Mouse (Mus musculus) lung, embryonic 15.5 days (tissue): ENCODE data around the gene Mettl26. TPM values are rescaled to one million over a fixed set of nuclear protein-coding genes. Genes with fewer than 3 reads are reported as not detected.

Experiments
- ATAC-seq: fragments of 200-750 bp; cut with Nextera tagmentation; 2 replicates; pipeline ENCODE4 v1.8.0; 2017; ENCODE audit warnings: moderate number of reproducible peaks, borderline replicate concordance; ENCODE audit not compliant: low FRiP score, low TSS enrichment; ENCODE audit errors: extremely low read depth
- H3K27ac ChIP-seq: fragments of 300-500 bp; sonication (generic); 2 replicates; pipeline ENCODE4 v1.5.1; 2015; ENCODE audit warnings: moderate library complexity, mild to moderate bottlenecking, inconsistent platforms
- H3K27me3 ChIP-seq: fragments of 300-500 bp; sonication (generic); 2 replicates; pipeline ENCODE4 v1.6.1; 2015; ENCODE audit warnings: inconsistent platforms
- H3K36me3 ChIP-seq: fragments of 300-500 bp; sonication (generic); 2 replicates; pipeline ENCODE4 v1.6.1; 2015; ENCODE audit warnings: inconsistent platforms
- H3K4me1 ChIP-seq: fragments of 300-500 bp; sonication (generic); 2 replicates; pipeline ENCODE4 v1.6.1; 2015; ENCODE audit warnings: inconsistent platforms
- H3K4me2 ChIP-seq: fragments of 300-500 bp; sonication (generic); 2 replicates; pipeline ENCODE4 v1.6.1; 2015; ENCODE audit warnings: inconsistent platforms, mild to moderate bottlenecking, moderate library complexity
- H3K4me3 ChIP-seq: fragments of 300-500 bp; sonication (generic); 2 replicates; pipeline ENCODE4 v1.5.1; 2015; ENCODE audit warnings: mild to moderate bottlenecking, inconsistent platforms
- H3K9ac ChIP-seq: fragments of 300-500 bp; sonication (generic); 2 replicates; pipeline ENCODE4 v1.6.1; 2015; ENCODE audit warnings: inconsistent platforms
- H3K9me3 ChIP-seq: fragments of 300-500 bp; sonication (generic); 2 replicates; pipeline ENCODE4 v1.6.1; 2016; ENCODE audit warnings: inconsistent platforms
- WGBS: fragments of 180-500 bp; shearing (Covaris S2); methylation state at CpG from one replicate; pipeline ENCODE4 v1.1.7; 2015; 5-methylcytosine and 5-hydroxymethylcytosine counted together
- polyA plus RNA-seq: library from polyadenylated mRNA; unstranded; fragments of >200 nt; fragmentation: Nextera tagmentation; extraction: Ambion mirVana; gene quantifications from 2 replicates; pipeline ENCODE4 v1.2.1, GENCODE M21; 2015

The Mettl26 gene
- polyA plus RNA-seq, 1 experiment from 2014 or later = 53.5 TPM

GRCm38 (mm10) chr17:25838904-25839303, 36.0 kb upstream of the Mettl26 start:
- 77% methylated on average over 4 of the region's 4 CpGs for WGBS
- H3K4me1 ChIP-seq = peaks cover 46% of the 10 kb centered on the region
- peaks cover 40% of the 10 kb centered on the region for H3K36me3 ChIP-seq

GRCm38 (mm10) chr17:25839455-25840235, 35.2 kb upstream of the Mettl26 start:
- Histone ChIP-seq H3K27ac (no peak overlapping the region), H3K4me3 (no peak overlapping the region), H3K9ac (no peak overlapping the region), H3K4me2 (no peak overlapping the region), H3K4me1 (peaks cover 40% of the 10 kb centered on the region), H3K9me3 (no peaks in the 10 kb centered on the region), H3K36me3 (peaks cover 40% of the 10 kb centered on the region), H3K27me3 (no peaks in the 10 kb centered on the region)
- WGBS = 81% methylated on average over 14 of the region's 14 CpGs
- ATAC-seq = no peak

More at GRCm38 (mm10) chr17:25838904-25839303, 36.0 kb upstream of the Mettl26 start:
- H3K4me3 ChIP-seq = no peak overlapping the region
- H3K27me3 ChIP-seq = no peaks in the 10 kb centered on the region
- H3K9ac ChIP-seq = no peak overlapping the region
- no peaks in the 10 kb centered on the region for H3K9me3 ChIP-seq
- no peak for ATAC-seq
- H3K27ac ChIP-seq = no peak overlapping the region
- no peak overlapping the region for H3K4me2 ChIP-seq

- no peak for ATAC-seq
- Histone ChIP-seq H3K9ac (no peak overlapping the region), H3K4me1 (peaks cover 34% of the 10 kb centered on the region), H3K9me3 (no peaks in the 10 kb centered on the region), H3K27me3 (no peaks in the 10 kb centered on the region), H3K36me3 (peaks cover 40% of the 10 kb centered on the region), H3K4me2 (no peak overlapping the region), H3K4me3 (no peak overlapping the region), H3K27ac (no peak overlapping the region)
- WGBS = 96% methylated on average over 6 of the region's 6 CpGs
These were observed 34.4 kb upstream of the Mettl26 start for GRCm38 (mm10) chr17:25840519-25840918.

GRCm38 (mm10) chr17:25841117-25841880, 33.6 kb upstream of the Mettl26 start, which contains the start of gene Gm20683:
TSS of gene Gm20683 (minus strand) at chr17:25841763.
- no peak within 1 kb of the TSS for H3K4me3 ChIP-seq
- H3K9ac ChIP-seq = no peak within 1 kb of the TSS
- peaks cover 40% of the 10 kb centered on the region for H3K36me3 ChIP-seq
- no peaks in the 10 kb centered on the region for H3K27me3 ChIP-seq
- WGBS = 90% methylated on average over 22 of the region's 22 CpGs
- H3K9me3 ChIP-seq = no peaks in the 10 kb centered on the region
- H3K4me2 ChIP-seq = no peak within 1 kb of the TSS
- ATAC-seq = no peak
- no peak within 1 kb of the TSS for H3K27ac ChIP-seq
- H3K4me1 ChIP-seq = peaks cover 27% of the 10 kb centered on the region

GRCm38 (mm10) chr17:25842509-25842908, 32.4 kb upstream of the Mettl26 start:
- Histone ChIP-seq H3K9me3 (no peaks in the 10 kb centered on the region), H3K36me3 (peaks cover 48% of the 10 kb centered on the region), H3K4me1 (peaks cover 15% of the 10 kb centered on the region), H3K27me3 (no peaks in the 10 kb centered on the region), H3K9ac (no peak overlapping the region), H3K27ac (no peak overlapping the region), H3K4me2 (no peak overlapping the region), H3K4me3 (no peak overlapping the region)
- ATAC-seq = no peak
- 75% methylated on average over 3 of the region's 3 CpGs for WGBS

- H3K4me3 ChIP-seq = peak overlapping the region; percentile 77
- H3K27me3 ChIP-seq = no peaks in the 10 kb centered on the region
- WGBS = 94% methylated on average over 4 of the region's 4 CpGs
- H3K4me1 ChIP-seq = peaks cover 15% of the 10 kb centered on the region
- peaks cover 48% of the 10 kb centered on the region for H3K36me3 ChIP-seq
- no peak overlapping the region for H3K9ac ChIP-seq
- H3K9me3 ChIP-seq = no peaks in the 10 kb centered on the region
- no peak overlapping the region for H3K27ac ChIP-seq
- peak overlapping the region; percentile 82 for H3K4me2 ChIP-seq
- no peak for ATAC-seq
These were observed 31.8 kb upstream of the Mettl26 start for GRCm38 (mm10) chr17:25843122-25843521.

GRCm38 (mm10) chr17:25843636-25844395, 31.1 kb upstream of the Mettl26 start:
- ATAC-seq = no peak; the same call in 1 of the 2 replicates

GRCm38 (mm10) chr17:25844396-25844901, 30.4 kb upstream of the Mettl26 start, which contains the start of gene Rhot2:
TSS of gene Rhot2 (minus strand) at chr17:25844851.
- peak within 1 kb of the TSS; percentile 80 for H3K27ac ChIP-seq
- under 1% methylated on average over 21 of the region's 21 CpGs for WGBS
- peaks cover 15% of the 10 kb centered on the region for H3K4me1 ChIP-seq
- H3K27me3 ChIP-seq = no peaks in the 10 kb centered on the region
- ATAC-seq = peak; percentile 94
- peaks cover 42% of the 10 kb centered on the region for H3K36me3 ChIP-seq
- peak within 1 kb of the TSS; percentile 78 for H3K9ac ChIP-seq
- peak within 1 kb of the TSS; percentile 77 for H3K4me3 ChIP-seq
- peak within 1 kb of the TSS; percentile 82 for H3K4me2 ChIP-seq
- H3K9me3 ChIP-seq = no peaks in the 10 kb centered on the region

More at GRCm38 (mm10) chr17:25843636-25844395, 31.1 kb upstream of the Mettl26 start:
- peak overlapping the region; percentile 80 for H3K27ac ChIP-seq
- peak overlapping the region; percentile 78 for H3K9ac ChIP-seq
- peak overlapping the region; percentile 77 for H3K4me3 ChIP-seq
- H3K4me2 ChIP-seq = peak overlapping the region; percentile 82
- H3K4me1 ChIP-seq = peaks cover 15% of the 10 kb centered on the region
- peaks cover 46% of the 10 kb centered on the region for H3K36me3 ChIP-seq
- H3K27me3 ChIP-seq = no peaks in the 10 kb centered on the region
- no peaks in the 10 kb centered on the region for H3K9me3 ChIP-seq
- 1% methylated on average over 38 of the region's 38 CpGs for WGBS

- no peaks in the 10 kb centered on the region for H3K36me3 ChIP-seq
- no peak overlapping the region for H3K27ac ChIP-seq
- peak overlapping the region; percentile 70; the same call in 1 of the 2 replicates for H3K4me3 ChIP-seq
- no peak for ATAC-seq
- H3K9me3 ChIP-seq = no peaks in the 10 kb centered on the region
- peaks cover 16% of the 10 kb centered on the region for H3K4me1 ChIP-seq
- peak overlapping the region; percentile 82 for H3K4me2 ChIP-seq
- peak overlapping the region; percentile 68; the same call in 1 of the 2 replicates for H3K9ac ChIP-seq
- WGBS = 86% methylated on average over 6 of the region's 6 CpGs
- H3K27me3 ChIP-seq = no peaks in the 10 kb centered on the region
These were observed 14.6 kb upstream of the Mettl26 start for GRCm38 (mm10) chr17:25860229-25860628.

GRCm38 (mm10) chr17:25860832-25861703, 13.8 kb upstream of the Mettl26 start, which contains the start of gene Wdr90:
TSS of gene Wdr90 (minus strand) at chr17:25861501.
- Histone ChIP-seq H3K4me3 (peak within 1 kb of the TSS; percentile 70), H3K9ac (peak within 1 kb of the TSS; percentile 68), H3K4me1 (peaks cover 16% of the 10 kb centered on the region), H3K36me3 (no peaks in the 10 kb centered on the region), H3K27me3 (no peaks in the 10 kb centered on the region), H3K27ac (peak within 1 kb of the TSS; percentile 62), H3K4me2 (peak within 1 kb of the TSS; percentile 82), H3K9me3 (no peaks in the 10 kb centered on the region)
- ATAC-seq = peak; percentile 93
- WGBS = 3% methylated on average over 62 of the region's 65 CpGs
